Mouse (Mus musculus): ENCODE results near the gene Sdhaf4.

GRCm38 (mm10) chr1:23998866-23999265 is 6.6 kb downstream of the Sdhaf4 start:
- TF ChIP-seq GATA1 (IDR thresholded peaks at IDR 0.05; ENCODE audit: low read length), result no peak
- no peak for TF ChIP-seq TAL1 (IDR thresholded peaks at IDR 0.05; ENCODE audit: low read length)

Measured in erythroblast, embryonic 14.5 days (primary cell).